ENCODE assay signal across 15 mouse cellular contexts in the genomic region with DNA sequence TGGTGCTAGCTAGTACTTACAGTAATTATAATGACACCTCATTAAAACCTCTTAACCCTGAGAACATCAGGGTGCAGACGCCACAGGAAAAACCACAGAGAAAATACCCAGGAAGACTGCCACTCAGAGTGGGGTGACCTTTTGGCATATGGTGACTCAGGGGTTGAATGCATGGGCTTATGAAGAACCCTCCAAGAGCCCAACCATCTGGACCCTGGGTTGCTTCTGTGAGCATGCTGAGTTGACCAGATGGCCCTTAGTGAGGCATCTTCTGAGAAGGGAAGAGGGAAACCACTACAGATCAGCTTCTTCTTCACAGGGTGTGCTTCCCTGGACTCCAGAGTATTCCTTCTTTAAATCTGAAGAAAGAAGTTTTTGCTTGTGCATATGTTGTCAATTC.
"Had no signal": no experiment of that assay in that cellular context is flagged by ENCODE, and none has a peak within 500 bp of the region (broad histone marks: within the 10 kb centered on the region; RNA-seq: fewer than 3 reads in every experiment).

No protein-coding gene starts in this region.

- H3K27me3 ChIP-seq: liver, embryonic 12.5 days; midbrain, embryonic 15.5 days; neural tube, embryonic 13.5 days had no signal

- H3K9me3 ChIP-seq: limb, embryonic 10.5 days; liver, embryonic 12.5 days; midbrain, embryonic 10.5 days; midbrain, embryonic 15.5 days; neural tube, embryonic 13.5 days had no signal

- H3K4me1 ChIP-seq: limb, embryonic 10.5 days; liver, embryonic 12.5 days had no signal

- H3K27ac ChIP-seq: limb, embryonic 10.5 days; liver, embryonic 12.5 days; midbrain, embryonic 10.5 days; midbrain, embryonic 15.5 days; neural tube, embryonic 13.5 days; stomach, postnatal 0 days had no signal

- H3K4me2 ChIP-seq: liver, embryonic 12.5 days; lung, embryonic 14.5 days; midbrain, embryonic 15.5 days; neural tube, embryonic 13.5 days had no signal

- H3K9ac ChIP-seq: liver, embryonic 12.5 days; lung, embryonic 14.5 days; midbrain, embryonic 15.5 days; neural tube, embryonic 13.5 days had no signal

- DNase-seq: kidney, postnatal 10 days; kidney, postnatal 4 days; layer of hippocampus, postnatal 36 days; lung, embryonic 14.5 days; lung, postnatal 10 days; lung, postnatal 4 days; right cerebral cortex, adult 18-20 months; right cerebral cortex, postnatal 25 days; thymus, postnatal 4 days had no signal

- ATAC-seq: liver, embryonic 12.5 days; midbrain, embryonic 15.5 days had no signal

- H3K36me3 ChIP-seq: limb, embryonic 10.5 days; liver, embryonic 12.5 days; midbrain, embryonic 10.5 days; midbrain, embryonic 15.5 days; neural tube, embryonic 13.5 days had no signal

- H3K4me3 ChIP-seq: limb, embryonic 10.5 days; liver, embryonic 12.5 days; midbrain, embryonic 10.5 days; midbrain, embryonic 15.5 days; neural tube, embryonic 13.5 days had no signal
